Mouse (Mus musculus) ES-E14 (cell line): ENCODE measurements around the gene Tmem245. TPM values are rescaled to one million over a fixed set of nuclear protein-coding genes. Genes with fewer than 3 reads are reported as not detected.
"Not testable (repeated sequence)": the region's sequence is repeated elsewhere in the genome, so short reads cannot be mapped to it uniquely, and the experiment has no call there.

ENCODE experiments used
- DNase-seq: peaks from one replicate; pipeline ENCODE4 v3.0.0-alpha.2; 2013; ENCODE audit warnings: low read depth, low spot score
- H3K27ac ChIP-seq: 2 replicates; pipeline ENCODE4 v1.5.1; 2012; ENCODE audit warnings: low read depth, mild to moderate bottlenecking, low read length, moderate library complexity, mixed read lengths; ENCODE audit not compliant: poor library complexity, insufficient read depth, severe bottlenecking
- H3K36me3 ChIP-seq: 2 replicates; pipeline ENCODE4 v1.6.1; 2012; ENCODE audit warnings: mild to moderate bottlenecking, low read length, moderate library complexity, mixed read lengths; ENCODE audit not compliant: control insufficient read depth, poor library complexity, insufficient read depth, severe bottlenecking
- H3K4me1 ChIP-seq, 2 experiments: fragments of 150-350 bp in 1 of 2; sonication (generic) in 1 of 2; 2 replicates each; pipeline ENCODE4 v1.6.1; 2012; ENCODE audit warnings: low read length in 2 of 2, mild to moderate bottlenecking in 1 of 2, mixed read lengths in 1 of 2; ENCODE audit not compliant: control insufficient read depth in 2 of 2, insufficient read depth in 2 of 2, poor library complexity in 1 of 2
- H3K4me3 ChIP-seq, 2 experiments: fragments of 150-350 bp in 1 of 2; sonication (generic) in 1 of 2; 2 replicates each; pipeline ENCODE4 v1.5.1; 2012; ENCODE audit warnings: low read length in 2 of 2, low read depth in 1 of 2, mild to moderate bottlenecking in 1 of 2, mixed read lengths in 1 of 2; ENCODE audit not compliant: insufficient read depth in 1 of 2, poor library complexity in 1 of 2, severe bottlenecking in 1 of 2
- H3K9ac ChIP-seq: 2 replicates; pipeline ENCODE4 v1.6.1; 2012; ENCODE audit warnings: low read depth, mild to moderate bottlenecking, low read length, mixed read lengths; ENCODE audit not compliant: poor library complexity, insufficient read depth, severe bottlenecking
- H3K9me3 ChIP-seq: fragments of 150-350 bp; sonication (generic); 2 replicates; pipeline ENCODE4 v1.6.1; 2012; ENCODE audit warnings: low read depth, mild to moderate bottlenecking, low read length; ENCODE audit not compliant: control insufficient read depth, insufficient read depth
- CHD2 ChIP-seq: IDR thresholded peaks from 2 replicates; pipeline ENCODE4 v1.6.1; 2014; ENCODE audit warnings: mild to moderate bottlenecking, low read depth, low read length, inconsistent platforms
- HCFC1 ChIP-seq: IDR thresholded peaks from 2 replicates; pipeline ENCODE4 v1.6.1; 2012; ENCODE audit warnings: low read length, inconsistent platforms, borderline replicate concordance; ENCODE audit not compliant: insufficient read depth
- MAFK ChIP-seq: IDR thresholded peaks from 2 replicates; pipeline ENCODE4 v1.6.1; 2014; ENCODE audit warnings: mild to moderate bottlenecking, low read depth, low read length, inconsistent platforms; ENCODE audit not compliant: insufficient read depth
- ZC3H11A ChIP-seq: IDR thresholded peaks from 2 replicates; pipeline ENCODE4 v1.6.1; 2012; ENCODE audit warnings: low read depth, mild to moderate bottlenecking, inconsistent platforms, low read length, borderline replicate concordance
- ZNF384 ChIP-seq: IDR thresholded peaks from 2 replicates; pipeline ENCODE4 v1.6.1; 2012; ENCODE audit warnings: low read depth, low read length, inconsistent platforms
- in situ Hi-C, 2 experiments: fragments of 600-800 bp; cut with MboI; formaldehyde crosslinking; loops; one replicate each; pipeline ENCODE4 v1.15.1; 2025; ENCODE audit warnings: low sequenced_read_pairs in 2 of 2, inconsistent platforms in 1 of 2; ENCODE audit not compliant: unreplicated experiment in 2 of 2
- total RNA-seq: library from RNA; depleted of rRNA; stranded (reverse); fragments of 300-350 nt; gene quantifications from 2 replicates; pipeline ENCODE4 v1.2.3, GENCODE M21; 2012

Gene Tmem245
- total RNA-seq, 1 experiment: 54.9 TPM

DNA sequence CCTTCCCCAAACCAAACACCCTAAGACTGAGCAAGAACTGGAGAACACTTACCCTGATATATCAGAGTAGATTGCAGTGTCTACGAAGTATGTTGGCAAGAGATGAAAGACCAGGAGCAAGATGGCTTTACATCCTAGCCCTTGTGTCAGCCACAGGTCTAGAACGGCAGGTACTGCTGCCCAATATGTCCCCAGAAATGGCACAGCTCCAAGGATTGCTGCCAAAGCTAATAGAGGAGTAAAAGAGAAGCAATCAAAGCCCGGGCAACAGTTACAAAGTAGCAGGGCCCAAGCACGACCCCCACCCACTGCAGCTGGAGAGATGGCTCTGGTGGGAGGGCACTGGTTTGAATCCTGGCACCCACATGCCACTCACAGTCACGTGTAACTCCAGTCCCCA lies 58.8 kb downstream of the Tmem245 start:
- no peaks in the 10 kb centered on the region for H3K9me3 ChIP-seq
- no peak overlapping the region for H3K4me3 ChIP-seq
- TF ChIP-seq CHD2 (no peak), HCFC1 (no peak)
- in situ Hi-C loops: no loop called here
- no peak for DNase-seq
- H3K36me3 ChIP-seq: peaks cover 21% of the 10 kb centered on the region
- H3K9ac ChIP-seq: no peak overlapping the region
- peaks cover 3 to 5% of the 10 kb centered on the region in 2 experiments; a peak in 2 of 4 replicates for H3K4me1 ChIP-seq
- no peak overlapping the region for H3K27ac ChIP-seq

DNA sequence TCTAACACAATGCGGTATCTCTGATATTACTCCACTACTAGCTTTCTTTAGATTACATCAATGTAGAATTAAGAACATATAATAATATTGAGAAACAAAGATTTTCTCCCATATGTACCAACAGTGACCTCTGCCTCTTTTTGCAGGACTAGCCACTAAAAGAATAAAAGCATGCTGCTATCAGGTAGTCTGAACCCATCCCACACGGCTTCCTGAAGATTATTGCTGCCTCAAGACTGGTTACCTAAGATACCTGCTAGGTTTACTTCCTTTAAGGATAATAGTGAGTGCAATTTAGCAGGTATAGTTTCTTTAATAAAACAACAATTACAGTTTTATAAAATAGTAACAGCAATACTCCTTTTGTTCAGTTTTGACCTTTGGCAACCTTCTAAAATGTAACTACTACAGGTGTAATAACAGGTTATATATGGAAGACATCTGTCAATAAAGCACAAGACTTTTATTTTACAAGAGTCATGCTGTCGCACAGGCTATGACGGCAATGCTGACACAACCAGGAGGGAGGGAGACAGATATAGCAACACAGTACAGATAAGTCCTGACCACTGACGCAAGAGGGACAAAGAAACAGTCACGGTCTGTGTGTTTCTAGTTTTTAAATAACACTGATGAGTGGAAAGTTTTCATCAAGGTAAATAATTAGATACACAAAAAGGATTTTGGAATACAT lies 60.8 kb downstream of the Tmem245 start:
- no peak overlapping the region for H3K27ac ChIP-seq
- H3K9ac ChIP-seq: no peak overlapping the region
- in situ Hi-C loops: no loop called here
- TF ChIP-seq ZNF384 (no peak), ZC3H11A (no peak), MAFK (no peak), CHD2 (no peak), HCFC1 (no peak)
- no peak overlapping the region for H3K4me3 ChIP-seq
- H3K4me1 ChIP-seq: no peaks in the 10 kb centered on the region
- no peak for DNase-seq
- H3K36me3 ChIP-seq: peaks cover 24% of the 10 kb centered on the region
- no peaks in the 10 kb centered on the region for H3K9me3 ChIP-seq

DNA sequence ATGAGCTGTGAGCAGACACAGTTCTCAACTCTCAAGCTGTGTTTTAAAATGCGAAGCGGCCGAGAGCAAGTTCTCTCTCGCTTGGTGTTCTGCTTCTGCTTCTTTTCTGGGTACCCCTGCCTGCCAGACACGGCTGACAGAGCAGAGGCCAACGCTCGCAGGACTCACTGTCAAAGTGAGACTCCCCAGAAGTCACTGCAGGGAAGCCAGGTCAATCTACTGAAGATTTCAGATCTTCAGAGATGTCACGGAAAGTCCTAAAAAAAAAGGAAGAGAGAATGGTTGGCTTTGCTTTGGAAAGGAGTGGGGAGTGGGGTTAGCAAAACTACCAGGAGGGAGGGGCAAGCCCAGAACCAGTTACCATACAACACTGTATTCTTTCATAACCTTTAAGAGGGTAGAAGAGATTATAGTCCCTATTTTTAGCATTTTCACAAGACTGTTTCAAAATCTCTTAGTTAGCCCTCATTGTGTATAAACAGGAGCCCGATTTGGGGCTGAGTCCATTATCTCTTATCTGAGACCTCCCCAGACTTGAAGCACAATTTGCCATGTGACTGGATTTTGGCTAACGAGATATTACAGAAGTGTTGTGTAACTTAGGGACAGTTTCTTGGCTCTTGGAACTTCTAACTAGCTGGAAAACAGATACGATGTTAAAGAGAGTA lies 67.1 kb downstream of the Tmem245 start:
- H3K9me3 ChIP-seq: no peaks in the 10 kb centered on the region
- no peaks in the 10 kb centered on the region for H3K4me1 ChIP-seq
- in situ Hi-C loops: no loop called here
- DNase-seq: no peak
- H3K27ac ChIP-seq: no peak overlapping the region
- H3K4me3 ChIP-seq: no peak overlapping the region
- peaks cover 29% of the 10 kb centered on the region for H3K36me3 ChIP-seq
- no peak for TF ChIP-seq MAFK
- TF ChIP-seq HCFC1: no peak
- no peak for TF ChIP-seq CHD2
- no peak for TF ChIP-seq ZNF384
- TF ChIP-seq ZC3H11A: no peak
- no peak overlapping the region for H3K9ac ChIP-seq

- TF ChIP-seq MAFK (no peak), CHD2 (no peak), ZC3H11A (no peak), HCFC1 (no peak), ZNF384 (no peak)
- in situ Hi-C loops: no loop called here
- Histone ChIP-seq H3K9ac (no peak overlapping the region), H3K36me3 (peaks cover 26% of the 10 kb centered on the region), H3K4me3 (no peak overlapping the region), H3K4me1 (no peaks in the 10 kb centered on the region), H3K9me3 (no peaks in the 10 kb centered on the region), H3K27ac (no peak overlapping the region)
- no peak for DNase-seq
These were observed 68.3 kb downstream of the Tmem245 start for GRCm38 (mm10) chr4:56878971-56879370.

GRCm38 (mm10) chr4:56870541-56870940 lies 76.7 kb downstream of the Tmem245 start:
- H3K4me3 ChIP-seq, H3K27ac ChIP-seq, H3K9ac ChIP-seq, DNase-seq, H3K9me3 ChIP-seq, in situ Hi-C loops, H3K36me3 ChIP-seq, H3K4me1 ChIP-seq: not testable (repeated sequence)
